Mouse (Mus musculus) forelimb bud, embryonic 11.5 days (tissue): ENCODE data around the gene Unc5b.

Source experiments
- DNase-seq: peaks from one replicate; pipeline ENCODE4 v3.0.0-alpha.2; 2012; ENCODE audit warnings: low read depth, low spot score

The Unc5b gene

GRCm38 (mm10) chr10:60721640-60722039, 109.7 kb downstream of the Unc5b start:
- no peak for DNase-seq

GRCm38 (mm10) chr10:60720461-60720860, 110.9 kb downstream of the Unc5b start:
- DNase-seq: no peak

GRCm38 (mm10) chr10:60718491-60718890, 112.9 kb downstream of the Unc5b start:
- no peak for DNase-seq

- DNase-seq: no peak
Observed at GRCm38 (mm10) chr10:60716449-60716848, 114.9 kb downstream of the Unc5b start.
